Mouse (Mus musculus) liver, embryonic 14.5 days (tissue): ENCODE results near the gene Chic2.

Experiments
- CTCF ChIP-seq: IDR thresholded peaks from 2 replicates; pipeline ENCODE4 v1.5.1; 2016; ENCODE audit warnings: antibody characterized with exemption, low read depth, control low read depth
- EP300 ChIP-seq: IDR thresholded peaks from 2 replicates; pipeline ENCODE4 v1.6.1; 2016; ENCODE audit warnings: antibody characterized with exemption, low read depth

DNA sequence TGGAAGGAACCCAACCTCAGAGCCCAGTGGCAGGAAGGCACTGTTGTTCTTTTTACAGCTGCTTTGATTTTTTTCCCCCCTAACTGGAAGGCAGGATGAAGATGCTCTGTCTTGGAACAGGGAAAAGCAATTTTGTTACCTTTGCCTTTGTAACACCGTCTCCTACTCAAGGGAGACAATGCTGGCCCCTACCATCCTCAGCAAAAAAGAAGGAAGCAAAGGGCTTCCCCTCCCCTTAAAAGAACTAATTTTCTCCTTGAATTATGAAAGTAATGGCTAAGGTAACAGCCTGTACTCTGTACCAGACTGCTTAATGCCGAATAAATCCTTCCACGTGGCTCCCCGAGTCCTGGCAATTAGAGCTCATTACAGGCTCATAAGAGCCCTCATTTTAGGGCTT, 28.0 kb upstream of the Chic2 start:
- TF ChIP-seq CTCF (no peak), EP300 (no peak)
